Mouse (Mus musculus) ovary, adult 10 weeks (tissue): Measurements from ENCODE around the gene Crisp4. TPM values are rescaled to one million over a fixed set of nuclear protein-coding genes. Genes with fewer than 3 reads are reported as not detected.

ENCODE experiments used
- polyA plus RNA-seq: library from polyadenylated mRNA; stranded (reverse); fragments of 350-450 nt; fragmentation: Illumina TruSeq; extraction: RNeasy Lipid Tissue Mini Kit (QIAGEN cat#74804); gene quantifications from one replicate; pipeline ENCODE4 v1.2.3, GENCODE M21; 2014

Gene Crisp4
- not detected for polyA plus RNA-seq

GRCm38 (mm10) chr1:18145802-18146201 lies at the start of gene Crisp4:
TSS of gene Crisp4 (minus strand) at chr1:18145902.

Other genes with a start within 250 kb of the Crisp4 start
- not detected for gene Defb18, start 91.5 kb upstream of the Crisp4 start, polyA plus RNA-seq
- 1.5 TPM for gene Defb41, start 119.2 kb upstream of the Crisp4 start, polyA plus RNA-seq